Mouse (Mus musculus): ENCODE measurements at regions not wholly inside any gene's neighbourhood (a gene's known extent, or its start where the extent isn't known, plus 50 kb on each side); places are given as distances from the start of the nearest gene placed in this dataset.
A peak's percentile ranks its signal among the peaks of the same experiment; 100 is the strongest.
"Not testable (repeated sequence)": the region's sequence is repeated elsewhere in the genome, so short reads cannot be mapped to it uniquely, and the experiment has no call there.

DNA sequence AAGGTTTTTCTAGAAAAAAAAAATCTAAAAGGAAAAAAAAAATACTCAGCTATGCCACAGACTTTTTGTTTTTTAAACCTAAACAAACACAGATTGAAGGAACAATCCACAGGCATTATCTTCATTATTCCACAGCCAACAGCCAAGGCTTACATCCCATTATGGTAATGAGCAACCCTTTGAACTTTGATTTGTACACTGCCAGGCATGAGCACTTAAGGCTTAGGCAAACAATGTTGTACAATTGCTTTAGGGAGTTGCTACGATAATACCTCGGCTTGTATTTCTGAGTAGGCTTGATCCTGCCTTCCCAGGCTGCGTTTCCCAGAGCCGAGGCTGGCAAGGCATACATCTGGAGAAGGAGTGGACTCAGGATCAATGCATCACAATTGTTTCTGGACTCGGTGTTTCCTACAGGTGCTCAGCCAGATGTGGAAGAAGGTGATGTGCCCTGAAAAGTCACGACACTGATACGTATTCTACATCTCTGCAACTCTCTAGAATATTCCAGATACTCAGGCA, 409.0 kb upstream of the Igfbp7 start:
- DNase-seq (ENCODE audit: low spot score in 2 of 2): no peak

DNA sequence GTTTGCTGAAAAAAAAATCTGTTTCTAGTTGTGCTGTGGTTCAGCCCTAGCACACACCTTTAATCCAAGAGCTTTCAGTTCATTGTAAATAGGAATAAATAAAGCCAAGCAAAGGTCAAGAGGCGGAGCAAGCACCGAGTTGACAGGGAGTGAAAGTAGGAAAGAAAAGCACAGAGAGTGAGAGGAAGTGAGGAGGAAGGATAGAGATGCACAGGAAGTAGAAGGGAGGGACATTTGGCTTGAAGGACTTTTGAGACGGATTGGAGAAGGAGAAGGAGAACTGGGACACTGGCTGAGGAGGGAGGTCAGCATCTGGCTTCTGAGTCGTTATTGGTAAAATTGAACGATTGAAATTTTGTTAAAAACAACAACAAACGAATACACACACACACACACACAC, 402.0 kb upstream of the Igfbp7 start:
- DNase-seq (ENCODE audit: low spot score in 2 of 2): no peak

- peak; percentile 28 to 45 for DNase-seq (ENCODE audit: low spot score in 2 of 2)
These were observed 399.9 kb upstream of the Igfbp7 start for GRCm38 (mm10) chr5:77807726-77808125.

DNA sequence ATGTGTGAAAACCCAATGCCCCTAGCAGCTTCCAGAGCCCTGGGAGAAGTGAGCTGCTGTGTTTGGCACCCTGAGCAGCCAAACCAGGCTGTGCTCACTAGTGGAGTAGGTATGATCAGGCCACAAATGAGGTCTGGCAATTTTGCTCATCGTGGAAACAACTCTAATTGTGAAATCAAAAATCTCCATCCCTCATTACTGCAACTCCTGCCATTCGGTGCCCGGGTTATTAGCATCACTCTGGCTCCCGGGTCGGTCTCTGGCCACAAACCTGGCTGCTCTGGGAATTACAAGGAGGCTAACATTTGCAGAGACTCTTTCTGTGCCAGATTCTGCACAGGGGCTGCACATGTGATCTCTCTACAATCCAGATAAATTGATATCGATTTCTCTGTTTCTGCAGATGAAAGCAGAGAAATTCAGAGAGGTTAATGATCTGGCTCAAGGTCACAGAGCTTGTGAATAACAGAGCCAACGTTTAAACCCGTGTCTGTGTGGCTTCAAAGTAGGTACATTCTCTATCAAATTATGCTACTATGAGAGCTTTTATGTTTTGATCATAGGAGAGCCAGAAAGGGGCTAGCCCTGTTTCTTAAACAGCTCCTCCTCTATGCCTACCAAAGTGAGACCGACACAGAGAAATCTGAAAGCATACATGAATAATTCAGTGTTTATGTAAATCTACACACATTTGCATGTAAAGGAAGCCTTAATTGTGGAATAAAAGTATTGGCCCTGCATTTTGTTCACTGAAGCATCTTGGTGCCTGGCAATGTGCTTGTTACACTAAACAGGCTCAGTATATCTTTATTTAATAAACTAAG, 398.7 kb upstream of the Igfbp7 start:
- no peak for DNase-seq (ENCODE audit: low spot score in 2 of 2)

DNA sequence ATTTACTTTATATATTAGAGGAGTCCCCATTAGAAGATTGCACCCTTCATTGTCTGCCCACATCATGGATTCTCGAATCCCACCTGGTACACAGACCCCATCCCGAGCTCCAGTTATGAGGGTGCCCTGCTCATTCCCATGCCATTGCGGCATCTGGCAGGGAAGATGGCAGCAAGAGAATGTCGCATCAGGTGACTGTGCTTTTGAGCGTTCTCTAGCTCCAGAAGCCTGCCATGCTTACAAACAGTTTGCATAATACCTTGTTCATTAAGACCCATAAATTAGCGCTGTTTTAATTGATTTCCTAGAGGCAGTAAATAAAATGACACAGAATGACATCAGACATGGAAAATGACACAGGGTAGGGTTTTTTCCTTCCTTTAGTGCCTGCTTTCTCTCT, 398.0 kb upstream of the Igfbp7 start:
- no peak for DNase-seq (ENCODE audit: low spot score in 2 of 2)

DNA sequence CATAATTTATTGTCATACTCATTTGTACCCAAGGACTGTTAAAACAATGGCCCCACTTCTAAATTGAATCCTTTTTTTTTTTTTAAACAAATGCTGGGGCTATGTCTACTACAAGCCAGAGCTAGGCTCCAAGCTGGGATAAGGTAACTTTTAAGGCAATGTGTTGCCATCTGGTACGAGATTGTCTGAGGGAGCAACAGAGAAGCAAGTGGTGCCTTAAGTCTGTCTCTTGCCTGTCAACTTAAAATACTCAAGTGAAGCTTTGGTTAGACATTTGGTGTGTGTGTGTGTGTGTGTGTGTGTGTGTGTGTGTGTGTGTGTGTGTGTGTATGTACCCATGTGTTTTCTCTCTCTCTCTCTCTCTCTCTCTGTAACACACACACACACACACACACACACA, 397.5 kb upstream of the Igfbp7 start:
- no peak for DNase-seq (ENCODE audit: low spot score in 2 of 2)

DNA sequence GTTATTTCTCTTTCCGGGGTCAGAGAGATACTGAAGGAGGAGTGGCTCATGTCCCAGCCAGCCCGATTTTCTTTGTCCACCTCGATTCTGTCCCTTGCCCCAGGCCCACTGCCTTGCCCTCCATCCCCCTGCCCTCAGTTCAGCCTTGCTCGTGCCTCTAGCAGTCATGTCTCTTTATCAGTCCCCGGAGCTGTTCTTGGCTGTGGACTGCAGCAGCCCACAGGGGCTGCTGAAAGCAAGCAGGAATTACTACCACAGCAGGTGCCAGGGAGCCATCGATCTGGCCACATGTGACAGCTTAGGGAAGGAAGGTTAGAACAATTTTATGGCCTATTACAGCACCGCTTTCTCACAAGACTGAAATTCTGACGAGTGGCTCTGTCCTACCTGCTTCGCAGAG, 396.3 kb upstream of the Igfbp7 start:
- no peak for DNase-seq (ENCODE audit: low spot score in 2 of 2)

- peak; percentile 20 to 21 for DNase-seq (ENCODE audit: low spot score in 2 of 2)
These were observed 395.7 kb upstream of the Igfbp7 start for GRCm38 (mm10) chr5:77803562-77803961.

DNA sequence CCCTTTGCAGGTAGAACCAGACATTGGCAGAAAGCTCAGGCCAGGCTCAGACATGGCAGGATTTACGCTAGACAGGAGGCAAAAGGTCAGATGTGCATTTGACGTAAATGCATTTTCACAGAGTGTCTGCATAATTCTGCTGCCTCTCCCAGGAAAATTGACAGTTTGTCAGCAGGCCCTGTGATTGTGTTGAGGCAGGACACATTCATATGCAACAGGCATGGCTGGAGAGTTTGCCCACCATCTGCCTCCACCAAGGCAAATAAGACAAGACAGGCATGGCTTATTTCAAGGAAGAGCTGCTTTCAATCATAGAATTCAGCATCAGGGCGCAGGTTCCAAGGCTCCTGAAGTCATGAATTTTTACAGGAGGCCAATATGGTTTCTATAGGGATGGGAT, 389.1 kb upstream of the Igfbp7 start:
- no peak for DNase-seq (ENCODE audit: low spot score in 2 of 2)

- DNase-seq (ENCODE audit: low spot score in 2 of 2): no peak
These were observed 387.9 kb upstream of the Igfbp7 start for GRCm38 (mm10) chr5:77795766-77796165.

- no peak for DNase-seq (ENCODE audit: low spot score in 2 of 2)
These were observed 376.1 kb upstream of the Igfbp7 start for GRCm38 (mm10) chr5:77783953-77784352.

DNA sequence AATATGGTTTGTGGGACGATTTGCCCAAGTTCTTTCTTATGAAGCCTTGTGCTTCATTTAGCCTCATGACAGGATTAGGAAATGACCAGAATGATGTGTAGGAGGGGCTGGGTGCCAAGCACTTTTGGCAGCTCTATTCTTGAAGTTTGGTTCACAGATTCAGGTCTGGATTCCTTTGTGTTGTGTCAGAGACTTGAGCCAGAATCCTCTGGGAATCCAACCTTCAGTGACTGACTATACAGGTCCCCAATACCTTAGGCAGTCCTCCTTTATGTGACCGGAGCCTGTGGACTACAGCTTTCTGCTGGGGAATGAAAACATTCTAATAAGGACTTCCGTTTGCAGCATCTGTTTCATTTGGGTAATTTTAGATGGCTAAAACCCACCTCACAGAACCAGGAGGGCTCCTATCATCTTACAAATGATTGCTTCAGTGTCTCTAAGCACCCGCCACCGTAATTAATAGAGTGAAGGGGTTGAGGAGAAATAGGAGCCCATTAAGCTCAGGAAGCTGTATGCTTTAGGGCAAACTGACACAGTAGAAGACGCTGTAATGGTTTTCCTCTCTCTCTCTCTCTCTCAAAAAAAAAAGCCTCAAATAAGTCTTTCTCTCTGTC, 354.7 kb upstream of the Igfbp7 start:
- DNase-seq (ENCODE audit: low spot score in 2 of 2): no peak

DNA sequence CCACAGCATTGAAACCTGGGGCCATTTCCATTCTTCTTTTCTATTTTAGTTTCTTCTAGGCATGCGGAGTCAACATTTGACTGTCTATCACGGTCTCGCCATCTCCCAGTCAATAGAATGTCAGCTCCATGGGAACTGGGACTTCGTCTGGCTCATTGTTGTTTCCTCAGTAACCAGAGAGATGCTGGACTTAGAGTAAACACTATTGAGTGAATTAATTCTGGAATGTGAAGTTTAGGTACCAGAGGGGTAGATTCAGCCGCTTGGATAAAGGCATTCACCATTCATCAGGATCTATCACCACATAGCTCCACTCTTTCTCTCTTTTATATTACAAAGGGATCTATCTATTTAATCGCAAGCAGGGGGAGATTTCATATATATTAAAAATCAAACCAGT, 354.2 kb upstream of the Igfbp7 start:
- no peak for DNase-seq (ENCODE audit: low spot score in 2 of 2)

DNA sequence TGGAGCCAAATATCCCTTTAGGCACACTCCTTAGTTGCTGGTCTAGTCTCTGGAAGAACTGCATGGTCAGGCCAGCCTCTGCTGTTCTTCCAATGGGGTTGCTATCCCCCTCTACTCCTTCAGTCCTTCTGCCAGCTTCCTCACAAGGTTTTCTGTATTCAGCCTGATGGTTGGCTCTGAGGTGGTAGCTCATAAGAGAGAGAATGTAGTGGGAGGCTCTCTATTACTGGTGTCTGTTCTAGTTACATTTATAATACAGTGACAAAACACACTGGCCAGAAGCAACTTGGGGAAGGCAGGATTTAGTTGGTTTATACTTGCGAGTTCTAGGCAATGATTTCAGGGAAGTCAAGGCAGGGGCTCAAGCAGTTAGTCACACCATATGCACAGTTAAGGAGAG, 341.1 kb upstream of the Igfbp7 start:
- DNase-seq (ENCODE audit: low spot score in 2 of 2): no peak

DNA sequence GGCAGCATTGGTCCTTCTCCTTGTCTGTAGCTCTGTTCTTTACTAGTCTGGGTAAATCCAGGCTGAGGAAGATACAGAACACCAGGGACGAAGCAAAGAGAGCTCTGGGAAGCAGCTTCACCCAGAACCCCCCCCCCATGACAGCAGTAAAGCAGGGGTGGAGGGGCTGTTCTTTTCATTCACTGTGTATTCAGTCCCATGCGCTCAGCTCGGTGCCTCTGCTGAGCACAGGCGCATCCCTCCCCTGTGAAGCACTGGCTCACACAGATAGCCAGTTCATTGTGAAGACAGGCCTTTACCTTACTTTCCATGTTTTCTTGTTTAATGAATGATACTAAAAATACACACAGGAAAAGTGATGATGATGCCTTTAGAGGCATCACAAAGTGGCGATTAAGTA, 338.8 kb upstream of the Igfbp7 start:
- no peak for DNase-seq (ENCODE audit: low spot score in 2 of 2)

- DNase-seq (ENCODE audit: low spot score in 2 of 2): no peak
These were observed 335.6 kb upstream of the Igfbp7 start for GRCm38 (mm10) chr5:77743467-77743866.

- not testable (repeated sequence) for DNase-seq (ENCODE audit: low spot score in 2 of 2)
These were observed 322.4 kb upstream of the Igfbp7 start for GRCm38 (mm10) chr5:77730286-77730685.

- DNase-seq (ENCODE audit: low spot score in 2 of 2): no peak
These were observed 273.8 kb upstream of the Igfbp7 start for GRCm38 (mm10) chr5:77681592-77681991.

GRCm38 (mm10) chr5:77672073-77672924, 264.5 kb upstream of the Igfbp7 start:
- DNase-seq (ENCODE audit: low spot score in 2 of 2): no peak

GRCm38 (mm10) chr5:77663096-77663495, 255.3 kb upstream of the Igfbp7 start:
- DNase-seq (ENCODE audit: low spot score in 2 of 2): peak; percentile 6 to 18

GRCm38 (mm10) chr5:77659016-77659415, 251.2 kb upstream of the Igfbp7 start:
- no peak for DNase-seq (ENCODE audit: low spot score in 2 of 2)

DNA sequence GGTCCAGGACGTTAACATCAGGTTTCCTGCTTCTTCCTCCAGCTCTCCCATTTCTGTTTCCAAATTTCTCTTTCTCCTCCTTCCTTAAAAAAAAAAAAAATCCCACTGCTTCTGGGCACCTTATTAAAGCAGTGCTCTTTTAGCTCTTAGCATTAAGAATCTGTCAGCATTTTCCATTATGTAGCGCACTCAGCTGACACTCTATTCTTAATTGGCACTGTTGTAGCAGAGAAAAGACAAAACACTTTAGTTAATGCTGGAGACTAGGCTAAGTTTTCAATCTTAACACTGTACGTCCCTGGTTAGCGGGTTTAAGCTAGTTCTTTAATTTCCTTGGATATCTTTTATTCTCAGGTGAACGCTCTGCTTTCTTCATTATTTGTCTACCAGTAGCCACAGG, 236.8 kb upstream of the Igfbp7 start:
- no peak for DNase-seq (ENCODE audit: low spot score in 2 of 2)
